Mouse (Mus musculus) C3H10T1/2 (cell line): Measurements from ENCODE around the gene Cd276. TPM values are rescaled to one million over a fixed set of nuclear protein-coding genes. Genes with fewer than 3 reads are reported as not detected.

Experiments used
- polyA plus RNA-seq, 2 experiments: library from polyadenylated mRNA; unstranded; fragments of >200 nt; fragmentation: generic; extraction: Trizol; gene quantifications; one replicate each; pipeline ENCODE4 v1.2.1; 2012; ENCODE audit warnings: missing spikeins in 2 of 2

Gene Cd276
- 10 to 100 TPM in 1 of 2 experiments, 1 to 10 TPM in 1; 6.7 to 47.4 TPM for polyA plus RNA-seq

GRCm38 (mm10) chr9:58554908-58555684 is at the start of gene Cd276:
Cd276 (minus strand) TSS chr9:58555437.

GRCm38 (mm10) chr9:58581958-58582540 is 26.8 kb upstream of the Cd276 start, which contains the start of gene Nptn:
Nptn (plus strand) TSS chr9:58582240.

GRCm38 (mm10) chr9:58487851-58488801 is 67.1 kb downstream of the Cd276 start, which contains the start of gene Insyn1:
Insyn1 (plus strand) TSS chr9:58488603.

Other genes starting within 250 kb of the Cd276 start
- 100 to 1,000 TPM; 112 to 610 TPM for gene Loxl1, start 242.3 kb downstream of the Cd276 start, polyA plus RNA-seq
- not detected for gene Tbc1d21, start 185.0 kb downstream of the Cd276 start, polyA plus RNA-seq
- gene Insyn1, start 66.8 kb downstream of the Cd276 start, polyA plus RNA-seq = 10 to 100 TPM; 10.1 to 26.7 TPM
- 100 to 1,000 TPM in 1 of 2 experiments, 10 to 100 TPM in 1; 21.3 to 254 TPM for gene Nptn, start 26.8 kb upstream of the Cd276 start, polyA plus RNA-seq
- under 1 TPM in 1 of 2 experiments, not detected in 1; 0.09 TPM for gene Rec114, start 188.5 kb upstream of the Cd276 start, polyA plus RNA-seq